Mouse (Mus musculus) embryonic facial prominence, embryonic 13.5 days (tissue): ENCODE data around the gene Hist1h2bh. TPM values are rescaled to one million over a fixed set of nuclear protein-coding genes. Genes with fewer than 3 reads are reported as not detected.

Experiments
- ATAC-seq: fragments of 200-750 bp; cut with Nextera tagmentation; 2 replicates; pipeline ENCODE4 v1.8.0; 2017; ENCODE audit warnings: low read depth; ENCODE audit not compliant: insufficient number of reproducible peaks, insufficient read depth, low FRiP score, low TSS enrichment
- H3K27ac ChIP-seq: fragments of 300-500 bp; sonication (generic); 2 replicates; pipeline ENCODE4 v1.5.1; 2015; ENCODE audit warnings: moderate library complexity, mild to moderate bottlenecking, inconsistent platforms
- H3K27me3 ChIP-seq: fragments of 300-500 bp; sonication (generic); 2 replicates; pipeline ENCODE4 v1.6.1; 2015; ENCODE audit warnings: mild to moderate bottlenecking, inconsistent platforms
- H3K36me3 ChIP-seq: fragments of 300-500 bp; sonication (generic); 2 replicates; pipeline ENCODE4 v1.6.1; 2015; ENCODE audit warnings: mild to moderate bottlenecking, inconsistent platforms
- H3K4me1 ChIP-seq: fragments of 300-500 bp; sonication (generic); 2 replicates; pipeline ENCODE4 v1.6.1; 2015; ENCODE audit warnings: inconsistent platforms
- H3K4me2 ChIP-seq: fragments of 300-500 bp; sonication (generic); 2 replicates; pipeline ENCODE4 v1.6.1; 2015; ENCODE audit warnings: moderate library complexity, mild to moderate bottlenecking, inconsistent platforms
- H3K4me3 ChIP-seq: fragments of 300-500 bp; sonication (generic); 2 replicates; pipeline ENCODE4 v1.5.1; 2015; ENCODE audit warnings: mild to moderate bottlenecking, inconsistent platforms
- H3K9ac ChIP-seq: fragments of 300-500 bp; sonication (generic); 2 replicates; pipeline ENCODE4 v1.6.1; 2015; ENCODE audit warnings: mild to moderate bottlenecking, inconsistent platforms
- H3K9me3 ChIP-seq: fragments of 300-500 bp; sonication (generic); 2 replicates; pipeline ENCODE4 v1.6.1; 2016; ENCODE audit warnings: inconsistent platforms
- WGBS: fragments of 180-500 bp; shearing (Covaris S2); methylation state at CpG from one replicate; pipeline ENCODE4 v1.1.7; 2015; ENCODE audit warnings: mixed read lengths; 5-methylcytosine and 5-hydroxymethylcytosine counted together
- polyA plus RNA-seq: library from polyadenylated mRNA; unstranded; fragments of >200 nt; fragmentation: Nextera tagmentation; extraction: Ambion mirVana; gene quantifications from 2 replicates; pipeline ENCODE4 v1.2.1, GENCODE M21; 2015

Hist1h2bh gene
- polyA plus RNA-seq, 1 experiment from 2014 or later: 1.4 TPM

DNA sequence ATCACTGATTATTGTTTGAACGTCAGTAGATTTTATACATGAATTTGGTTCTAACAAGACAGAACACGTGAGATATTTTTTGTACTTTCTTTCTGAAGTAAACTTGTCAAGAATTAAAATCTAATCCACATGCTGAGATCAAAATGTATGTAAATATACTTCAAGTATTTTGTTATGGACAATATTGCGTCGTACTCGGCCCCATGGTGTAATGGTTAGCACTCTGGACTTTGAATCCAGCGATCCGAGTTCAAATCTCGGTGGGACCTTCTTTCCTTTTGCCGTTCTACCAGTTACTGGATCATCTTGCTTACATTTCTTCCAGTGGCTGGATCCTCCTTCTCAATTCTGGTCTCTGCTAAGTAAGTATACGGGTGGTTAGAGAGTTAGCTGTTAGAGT, 23.8 kb downstream of the Hist1h2bh start:
- no peak for ATAC-seq
- WGBS: under 1% methylated on average over 10 of the region's 10 CpGs
- Histone ChIP-seq H3K4me2 (peak overlapping the region; percentile 74), H3K9me3 (no peaks in the 10 kb centered on the region), H3K36me3 (no peaks in the 10 kb centered on the region), H3K4me3 (peak overlapping the region; percentile 55), H3K9ac (peak overlapping the region; percentile 63), H3K27me3 (no peaks in the 10 kb centered on the region), H3K4me1 (peaks cover 4% of the 10 kb centered on the region), H3K27ac (peak overlapping the region; percentile 39; the same call in 1 of the 2 replicates)

DNA sequence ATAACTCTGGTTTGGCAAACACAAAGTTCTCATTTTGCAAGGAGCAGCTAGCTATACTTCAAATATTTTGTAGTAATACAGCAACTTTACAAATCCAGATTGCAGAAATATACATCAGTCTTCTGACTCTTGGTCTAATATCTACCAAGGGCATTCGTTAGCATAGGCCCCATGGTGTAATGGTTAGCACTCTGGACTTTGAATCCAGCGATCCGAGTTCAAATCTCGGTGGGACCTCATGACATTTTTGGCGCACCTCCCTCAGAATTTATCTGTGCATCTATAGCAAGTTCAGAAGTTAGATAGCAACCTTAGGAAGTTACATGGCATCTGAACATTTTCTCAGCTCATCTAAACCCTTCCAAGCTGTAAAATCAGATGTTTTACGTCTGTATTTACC, 24.3 kb downstream of the Hist1h2bh start:
- H3K4me3 ChIP-seq: peak overlapping the region; percentile 55
- peaks cover 4% of the 10 kb centered on the region for H3K4me1 ChIP-seq
- no peaks in the 10 kb centered on the region for H3K27me3 ChIP-seq
- peak overlapping the region; percentile 63 for H3K9ac ChIP-seq
- WGBS: under 1% methylated on average over 6 of the region's 6 CpGs
- no peaks in the 10 kb centered on the region for H3K36me3 ChIP-seq
- no peaks in the 10 kb centered on the region for H3K9me3 ChIP-seq
- ATAC-seq: no peak
- H3K4me2 ChIP-seq: peak overlapping the region; percentile 74
- peak overlapping the region; percentile 39; the same call in 1 of the 2 replicates for H3K27ac ChIP-seq

DNA sequence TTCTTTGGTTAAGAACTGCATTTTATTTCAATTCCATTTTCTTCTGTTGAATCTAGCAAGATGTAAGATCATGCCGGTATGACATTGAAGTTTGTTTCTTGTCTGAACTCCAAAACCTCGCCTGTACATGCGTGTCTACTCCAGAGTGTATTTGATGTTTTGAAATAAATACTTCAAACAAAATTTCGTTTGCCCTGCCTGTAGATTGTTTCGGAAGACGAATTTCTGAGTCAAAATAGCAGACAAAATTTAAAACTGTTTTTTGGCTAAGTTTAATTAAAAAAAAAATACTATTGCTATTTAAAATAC, 24.9 kb downstream of the Hist1h2bh start:
- under 1% methylated on average over 6 of the region's 6 CpGs for WGBS
- Histone ChIP-seq H3K4me1 (peaks cover 4% of the 10 kb centered on the region), H3K27me3 (no peaks in the 10 kb centered on the region), H3K9me3 (no peaks in the 10 kb centered on the region), H3K4me2 (peak overlapping the region; percentile 74), H3K4me3 (peak overlapping the region; percentile 55), H3K9ac (peak overlapping the region; percentile 33; the same call in 1 of the 2 replicates), H3K27ac (no peak overlapping the region), H3K36me3 (no peaks in the 10 kb centered on the region)
- no peak for ATAC-seq

DNA sequence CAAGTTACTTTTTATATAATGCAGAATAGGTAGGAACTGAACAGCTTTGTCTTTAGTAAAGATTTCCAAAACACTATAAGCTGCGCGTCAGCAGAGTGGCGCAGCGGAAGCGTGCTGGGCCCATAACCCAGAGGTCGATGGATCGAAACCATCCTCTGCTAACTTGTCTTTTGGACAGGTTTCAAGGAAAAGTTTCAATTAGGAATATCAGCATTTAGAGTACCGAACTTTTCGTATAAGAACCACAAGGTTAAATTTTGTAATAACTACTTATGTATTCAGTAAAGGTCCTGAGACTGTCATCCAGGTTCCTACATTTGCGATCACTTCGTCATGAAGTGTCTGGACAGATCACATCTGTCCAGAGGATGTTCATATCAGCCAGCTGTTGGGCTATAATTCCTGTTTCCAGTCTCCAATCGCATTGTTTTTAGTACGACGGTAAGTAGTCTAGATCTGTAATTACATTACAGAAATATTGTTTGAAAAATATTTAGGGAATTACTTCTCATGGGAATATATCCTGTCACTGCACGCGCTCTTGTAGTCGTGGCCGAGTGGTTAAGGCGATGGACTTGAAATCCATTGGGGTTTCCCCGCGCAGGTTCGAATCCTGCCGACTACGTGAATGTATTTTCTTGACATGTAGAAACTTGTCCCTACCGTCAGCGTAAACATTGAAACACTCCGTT, 25.4 kb downstream of the Hist1h2bh start:
- WGBS: under 1% methylated on average over 27 of the region's 27 CpGs
- Histone ChIP-seq H3K9ac (peak overlapping the region; percentile 66), H3K4me2 (peak overlapping the region; percentile 74), H3K27ac (peak overlapping the region; percentile 73), H3K9me3 (no peaks in the 10 kb centered on the region), H3K4me3 (peak overlapping the region; percentile 55), H3K27me3 (no peaks in the 10 kb centered on the region), H3K36me3 (no peaks in the 10 kb centered on the region), H3K4me1 (peaks cover 4% of the 10 kb centered on the region)
- peak; percentile 89 for ATAC-seq

DNA sequence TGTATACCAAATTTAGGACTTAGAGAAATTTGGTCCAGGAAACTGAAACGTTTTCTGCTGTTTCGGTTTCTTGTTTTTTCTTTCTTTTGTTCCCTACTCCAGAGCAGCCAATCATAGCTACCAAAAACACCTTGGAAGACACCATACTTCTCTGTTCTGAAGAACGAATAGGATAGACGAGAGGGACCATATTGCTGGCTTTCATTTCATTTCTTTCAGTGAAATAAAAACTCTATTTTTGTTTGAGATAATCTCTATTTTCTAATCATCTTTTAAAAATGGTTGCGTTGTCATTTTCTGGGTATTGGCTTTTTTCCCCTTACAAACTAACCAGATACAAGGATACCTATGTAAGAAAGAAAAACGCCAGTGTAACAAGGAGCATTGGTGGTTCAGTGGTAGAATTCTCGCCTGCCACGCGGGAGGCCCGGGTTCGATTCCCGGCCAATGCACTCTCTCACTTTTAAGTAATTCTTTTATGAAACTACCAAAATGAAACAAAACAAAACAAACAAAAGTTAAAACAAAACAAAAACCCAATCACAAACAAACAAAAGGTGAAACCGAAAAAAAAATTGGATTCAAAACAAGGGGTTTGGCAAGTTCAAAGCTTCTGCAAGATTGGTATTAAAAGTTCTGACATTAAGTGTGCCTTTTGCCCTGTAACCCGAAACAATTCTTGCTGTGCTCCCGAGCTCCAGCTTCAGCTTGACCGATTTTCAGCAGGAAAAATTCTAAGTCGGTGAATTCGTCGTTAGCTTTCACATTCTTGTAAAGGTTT, 26.2 kb downstream of the Hist1h2bh start:
- Histone ChIP-seq H3K36me3 (no peaks in the 10 kb centered on the region), H3K4me1 (peaks cover 4% of the 10 kb centered on the region), H3K9me3 (no peaks in the 10 kb centered on the region), H3K27me3 (no peaks in the 10 kb centered on the region), H3K27ac (peak overlapping the region; percentile 73), H3K9ac (peak overlapping the region; percentile 66), H3K4me3 (peak overlapping the region; percentile 55), H3K4me2 (peak overlapping the region; percentile 74)
- WGBS: under 1% methylated on average over 19 of the region's 19 CpGs
- peak; percentile 65; the same call in 1 of the 2 replicates for ATAC-seq

DNA sequence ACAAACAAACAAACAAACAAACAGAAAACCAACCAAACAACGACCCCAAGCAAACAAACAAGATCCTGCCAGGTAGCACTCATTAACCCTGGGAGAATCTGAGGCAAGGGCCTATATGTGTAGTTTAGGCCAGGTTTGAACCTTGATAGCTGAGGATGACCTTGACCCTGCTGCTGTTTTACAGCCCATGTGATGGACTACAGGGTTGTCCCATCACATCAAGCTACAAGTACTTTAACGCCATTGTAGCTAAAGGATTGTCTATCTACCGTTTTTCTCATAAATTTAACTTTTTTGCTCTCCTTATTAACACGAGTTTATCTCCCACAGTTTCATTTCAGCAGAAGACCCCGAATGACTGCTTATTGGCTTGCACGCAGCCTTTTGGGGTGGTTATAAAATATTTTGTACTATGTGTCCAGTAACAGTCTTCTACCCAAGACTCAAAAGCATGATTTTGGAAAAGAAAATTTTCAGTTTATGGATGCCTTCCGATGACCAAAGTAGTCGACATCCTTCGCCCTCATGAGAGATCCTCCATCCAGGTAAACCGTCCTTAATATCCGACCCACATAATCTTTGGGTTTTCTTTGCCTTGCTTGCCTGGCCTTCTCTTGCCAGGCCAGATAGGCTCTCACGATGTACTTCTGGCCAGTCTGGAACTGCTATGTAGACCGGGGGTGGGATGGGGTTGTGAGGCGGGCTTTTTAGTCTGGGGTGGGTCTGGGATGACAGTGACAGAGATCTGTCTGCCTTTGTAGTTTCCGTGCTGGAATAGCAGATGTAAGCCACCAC, 27.2 kb downstream of the Hist1h2bh start:
- peak overlapping the region; percentile 55 for H3K4me3 ChIP-seq
- no peaks in the 10 kb centered on the region for H3K27me3 ChIP-seq
- peak overlapping the region; percentile 74 for H3K4me2 ChIP-seq
- no peaks in the 10 kb centered on the region for H3K9me3 ChIP-seq
- peaks cover 4% of the 10 kb centered on the region for H3K4me1 ChIP-seq
- no peak overlapping the region for H3K27ac ChIP-seq
- H3K36me3 ChIP-seq: no peaks in the 10 kb centered on the region
- WGBS: 53% methylated on average over 15 of the region's 15 CpGs
- peak overlapping the region; percentile 64 for H3K9ac ChIP-seq
- ATAC-seq: no peak

DNA sequence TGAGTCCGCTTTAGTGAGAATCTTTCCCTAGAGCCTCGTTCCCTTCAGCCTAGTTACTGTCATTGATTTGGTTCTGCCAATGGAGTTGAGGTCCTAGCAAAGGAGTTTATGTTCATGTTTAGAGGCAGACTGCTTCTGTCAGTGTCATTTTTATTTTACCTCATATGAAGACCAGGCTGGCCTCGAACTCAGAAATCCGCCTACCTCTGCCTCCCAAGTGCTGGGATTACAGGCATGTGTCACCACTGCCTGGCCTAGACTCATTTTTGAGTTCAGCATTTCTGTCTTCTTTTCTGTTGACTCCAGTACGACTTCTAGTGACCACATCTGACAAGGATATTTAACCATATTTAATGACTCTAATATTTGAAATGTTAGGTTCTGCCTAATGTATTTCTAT, 27.9 kb downstream of the Hist1h2bh start:
- Histone ChIP-seq H3K27me3 (no peaks in the 10 kb centered on the region), H3K27ac (no peak overlapping the region), H3K36me3 (no peaks in the 10 kb centered on the region), H3K9me3 (no peaks in the 10 kb centered on the region), H3K9ac (no peak overlapping the region), H3K4me2 (no peak overlapping the region), H3K4me3 (no peak overlapping the region), H3K4me1 (peaks cover 4% of the 10 kb centered on the region)
- no peak for ATAC-seq
- 72% methylated on average over 5 of the region's 5 CpGs for WGBS

DNA sequence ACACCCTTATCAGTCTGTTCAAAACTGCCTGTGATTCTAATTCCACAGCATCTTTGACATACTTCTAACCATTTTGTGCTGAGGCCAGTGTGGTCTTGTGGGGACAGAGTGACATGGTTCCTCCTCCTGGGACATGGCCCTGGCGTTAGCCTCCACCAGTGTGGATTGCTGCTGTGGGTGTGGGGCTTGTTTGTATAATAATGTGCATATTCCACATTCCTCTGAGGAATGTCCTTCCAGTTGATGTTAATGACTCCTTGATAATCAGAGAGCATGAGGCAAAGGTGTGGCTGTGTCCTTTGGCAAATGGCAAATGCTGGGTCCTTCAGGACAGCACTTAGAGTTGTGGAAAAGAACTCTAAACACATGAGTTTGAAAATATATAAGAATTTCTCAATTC, 29.7 kb downstream of the Hist1h2bh start:
- ATAC-seq: no peak
- no peak overlapping the region for H3K4me2 ChIP-seq
- H3K9me3 ChIP-seq: no peaks in the 10 kb centered on the region
- H3K36me3 ChIP-seq: no peaks in the 10 kb centered on the region
- H3K4me3 ChIP-seq: no peak overlapping the region
- H3K9ac ChIP-seq: no peak overlapping the region
- peaks cover 4% of the 10 kb centered on the region for H3K4me1 ChIP-seq
- WGBS: 79% methylated on average over 1 of the region's 1 CpGs
- H3K27me3 ChIP-seq: no peaks in the 10 kb centered on the region
- no peak overlapping the region for H3K27ac ChIP-seq

DNA sequence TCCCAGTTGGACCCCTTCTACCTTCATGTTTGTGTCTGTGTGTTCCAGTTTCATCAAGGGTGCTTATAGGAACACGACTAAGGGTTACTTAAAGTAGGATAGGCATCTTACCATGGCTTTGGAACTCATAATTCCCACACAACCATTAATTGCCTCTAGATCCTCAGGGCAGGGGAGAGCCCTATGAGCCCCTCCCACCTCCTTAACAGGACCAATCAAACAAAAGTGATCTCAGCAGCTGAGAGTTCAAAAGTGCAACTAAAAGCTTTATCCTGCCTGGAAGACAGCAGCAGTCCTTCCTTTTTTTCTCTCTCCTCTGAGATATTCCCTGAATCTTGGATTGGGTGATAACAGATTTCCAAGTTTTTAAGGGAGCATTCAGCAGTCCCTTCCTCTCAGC, 33.1 kb downstream of the Hist1h2bh start:
- no peak for ATAC-seq
- H3K9me3 ChIP-seq: no peaks in the 10 kb centered on the region
- no peak overlapping the region for H3K9ac ChIP-seq
- no peak overlapping the region for H3K4me2 ChIP-seq
- H3K4me3 ChIP-seq: no peak overlapping the region
- WGBS: 26% methylated on average over 1 of the region's 1 CpGs
- no peaks in the 10 kb centered on the region for H3K27me3 ChIP-seq
- H3K27ac ChIP-seq: no peak overlapping the region
- H3K4me1 ChIP-seq: peaks cover 12% of the 10 kb centered on the region; the same call in 1 of the 2 replicates
- H3K36me3 ChIP-seq: no peaks in the 10 kb centered on the region

DNA sequence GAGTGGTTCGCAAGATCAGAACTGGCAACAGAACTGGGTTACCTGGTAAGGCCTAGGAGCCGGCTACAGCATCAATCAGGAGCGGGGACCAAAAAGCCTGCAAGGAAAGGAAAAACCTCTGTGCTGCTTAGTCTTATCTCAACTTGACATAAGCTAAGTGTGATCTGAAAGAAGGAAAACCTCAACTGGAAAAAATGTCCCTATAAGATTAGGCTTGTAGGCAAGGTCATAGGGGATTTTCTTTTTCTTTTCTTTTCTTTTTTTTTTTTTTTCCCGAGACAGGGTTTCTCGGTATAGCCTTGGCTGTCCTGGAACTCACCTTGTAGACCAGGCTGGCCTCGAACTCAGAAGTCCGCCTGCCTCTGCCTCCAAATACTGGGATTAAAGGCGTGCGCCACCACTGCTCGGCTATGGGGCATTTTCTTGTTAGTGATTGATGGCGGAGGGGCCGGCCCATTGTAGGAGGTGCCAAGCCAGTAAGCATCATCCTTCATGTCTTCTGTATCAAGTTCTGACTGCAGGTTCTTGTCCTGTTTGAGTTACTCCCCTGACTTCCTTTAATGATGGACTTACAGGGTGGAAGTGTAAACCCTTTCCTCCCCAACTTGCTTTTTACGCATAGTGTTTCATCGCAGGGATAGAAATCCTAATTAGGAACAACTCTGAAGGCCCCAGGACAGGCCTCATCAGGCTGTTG, 36.2 kb downstream of the Hist1h2bh start:
- no peak for ATAC-seq
- Histone ChIP-seq H3K27me3 (no peaks in the 10 kb centered on the region), H3K27ac (no peak overlapping the region), H3K36me3 (no peaks in the 10 kb centered on the region), H3K9ac (no peak overlapping the region), H3K9me3 (no peaks in the 10 kb centered on the region), H3K4me1 (peaks cover 17% of the 10 kb centered on the region; the same call in 1 of the 2 replicates), H3K4me3 (peak overlapping the region; percentile 35), H3K4me2 (peak overlapping the region; percentile 60)
- 21% methylated on average over 14 of the region's 14 CpGs for WGBS

DNA sequence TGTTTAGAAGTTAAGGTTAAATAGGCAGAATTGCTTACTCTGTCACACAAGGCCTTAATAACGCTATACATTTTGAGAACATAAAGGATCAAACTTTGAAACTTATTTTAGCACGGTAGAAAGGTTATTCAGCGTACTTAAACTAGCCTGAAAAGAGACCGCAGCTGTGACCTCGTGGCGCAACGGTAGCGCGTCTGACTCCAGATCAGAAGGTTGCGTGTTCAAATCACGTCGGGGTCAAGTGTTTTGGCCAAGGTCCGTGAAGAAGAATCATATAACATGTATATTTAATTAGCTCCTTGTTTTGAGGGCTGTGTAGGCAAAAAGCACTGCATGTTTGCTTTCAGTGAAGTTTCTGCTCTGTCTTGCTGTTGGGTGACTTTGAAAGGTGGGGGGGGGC, 36.8 kb downstream of the Hist1h2bh start:
- no peaks in the 10 kb centered on the region for H3K27me3 ChIP-seq
- no peaks in the 10 kb centered on the region for H3K36me3 ChIP-seq
- peaks cover 20% of the 10 kb centered on the region; the same call in 1 of the 2 replicates for H3K4me1 ChIP-seq
- H3K9ac ChIP-seq: no peak overlapping the region
- H3K4me3 ChIP-seq: peak overlapping the region; percentile 35
- no peak for ATAC-seq
- peak overlapping the region; percentile 60; the same call in 1 of the 2 replicates for H3K27ac ChIP-seq
- H3K4me2 ChIP-seq: peak overlapping the region; percentile 60
- H3K9me3 ChIP-seq: no peaks in the 10 kb centered on the region
- 4% methylated on average over 13 of the region's 13 CpGs for WGBS
